Mouse (Mus musculus): ENCODE measurements around the gene Ino80d. TPM values are rescaled to one million over a fixed set of nuclear protein-coding genes. Genes with fewer than 3 reads are reported as not detected.
"Not testable (repeated sequence)": the region's sequence is repeated elsewhere in the genome, so short reads cannot be mapped to it uniquely, and the experiment has no call there.

The Ino80d gene
- polyA plus RNA-seq (2016; fragmentation: Nextera tagmentation; extraction: Ambion mirVana) = 9.1 and 10.5 TPM in 2 replicates

DNA sequence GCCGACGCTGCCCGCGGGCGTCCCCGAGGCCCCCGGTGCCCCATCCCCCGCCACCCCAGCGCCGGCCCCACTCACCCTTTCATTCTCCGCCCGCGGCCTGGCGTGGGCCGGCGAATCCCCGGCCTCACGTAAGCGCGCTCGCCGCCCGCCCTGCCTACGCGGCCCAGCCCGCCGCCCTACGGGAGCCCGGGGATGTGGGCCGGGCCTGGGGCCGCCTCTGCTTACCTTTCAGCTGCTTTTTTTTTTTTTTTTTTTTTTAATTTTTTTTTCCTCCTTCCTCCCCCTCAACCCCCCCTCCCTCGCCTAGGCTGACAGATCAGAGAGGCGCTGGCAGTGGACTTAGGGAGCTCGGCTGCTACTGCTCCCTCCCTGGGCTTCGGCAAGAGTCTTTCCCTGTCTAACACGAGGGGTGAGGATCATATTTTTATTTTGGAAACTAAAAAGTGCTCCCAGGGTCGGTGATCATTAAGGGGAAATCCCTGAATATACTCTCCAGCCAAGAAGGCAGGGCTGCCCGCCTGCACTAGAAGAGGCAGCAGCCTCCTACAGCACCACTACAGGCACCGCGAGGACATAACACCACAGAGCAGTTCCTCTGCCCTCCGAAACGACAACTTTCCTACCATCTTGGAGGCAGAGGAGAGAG, at the start of gene Ino80d:
TSS of gene Ino80d (minus strand) at position 532 of the 646 bp plus-strand sequence.
- peak; percentile 89 for ATAC-seq (ENCODE audit: low FRiP score, low read depth)
- H3K36me3 ChIP-seq = peaks cover 10% of the 10 kb centered on the region
- H3K27me3 ChIP-seq (replicated peaks) = no peaks in the 10 kb centered on the region
- under 1% methylated on average over 41 of the region's 42 CpGs for WGBS
- H3K27ac ChIP-seq = peak within 1 kb of the TSS; percentile 96
- peak within 1 kb of the TSS; percentile 99 for H3K4me3 ChIP-seq
- peak within 1 kb of the TSS; percentile 100 for H3K9ac ChIP-seq
- H3K4me1 ChIP-seq = peaks cover 21% of the 10 kb centered on the region
- peak within 1 kb of the TSS; percentile 68 for H3K4me2 ChIP-seq (replicated peaks)
- no peaks in the 10 kb centered on the region for H3K9me3 ChIP-seq

DNA sequence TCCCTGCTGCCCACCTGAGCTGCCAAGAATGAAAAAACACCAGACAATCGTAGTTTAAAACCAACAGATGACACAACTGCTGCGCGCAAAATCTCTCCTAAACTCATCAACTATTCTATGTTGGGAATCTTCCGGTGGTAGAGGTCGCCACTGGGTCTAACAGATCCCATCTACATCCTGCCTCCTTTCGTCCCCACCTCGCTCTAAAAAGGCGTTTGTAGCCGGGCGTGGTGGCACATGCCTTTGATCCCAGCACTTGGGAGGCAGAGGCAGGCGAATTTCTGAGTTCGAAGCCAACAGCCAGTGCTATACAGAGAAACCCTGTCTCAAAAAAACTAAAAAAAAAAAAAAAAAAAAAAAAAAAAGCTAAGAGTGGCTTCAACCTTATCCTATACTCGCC, 25.8 kb upstream of the Ino80d start:
- ATAC-seq (ENCODE audit: low FRiP score, low read depth) = no peak
- H3K27ac ChIP-seq = no peak overlapping the region
- no peaks in the 10 kb centered on the region for H3K27me3 ChIP-seq (replicated peaks)
- no peak overlapping the region for H3K4me2 ChIP-seq (replicated peaks)
- H3K4me1 ChIP-seq = no peaks in the 10 kb centered on the region
- H3K9ac ChIP-seq = no peak overlapping the region
- H3K9me3 ChIP-seq = no peaks in the 10 kb centered on the region
- peaks cover 47% of the 10 kb centered on the region for H3K36me3 ChIP-seq
- WGBS = 95% methylated on average over 13 of the region's 13 CpGs
- H3K4me3 ChIP-seq = no peak overlapping the region

DNA sequence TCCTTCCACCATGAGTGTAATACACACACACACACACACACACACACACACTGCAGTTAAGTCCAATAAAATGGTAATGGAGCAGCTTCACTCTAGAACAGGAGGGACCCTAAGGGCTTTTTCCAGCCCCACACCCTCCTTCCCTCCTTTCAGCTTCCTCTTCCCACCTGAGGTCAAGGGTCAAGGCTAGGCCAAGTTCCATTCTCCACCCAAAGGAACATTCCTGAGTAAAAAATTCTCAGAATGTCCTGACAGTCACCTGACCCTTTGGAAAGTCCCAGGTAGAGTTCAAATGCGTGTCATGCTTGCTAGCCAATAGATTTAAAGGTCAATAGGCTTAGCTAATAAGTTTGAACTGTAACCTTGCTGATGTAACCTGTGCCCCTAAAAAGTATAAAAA, 24.1 kb upstream of the Ino80d start:
- 94% methylated on average over 1 of the region's 1 CpGs for WGBS
- not testable (repeated sequence) for H3K4me3 ChIP-seq; ATAC-seq (ENCODE audit: low FRiP score, low read depth); H3K9ac ChIP-seq; H3K27me3 ChIP-seq (replicated peaks); H3K9me3 ChIP-seq; H3K4me2 ChIP-seq (replicated peaks); H3K4me1 ChIP-seq; H3K27ac ChIP-seq
- H3K36me3 ChIP-seq = peaks cover 31% of the 10 kb centered on the region

DNA sequence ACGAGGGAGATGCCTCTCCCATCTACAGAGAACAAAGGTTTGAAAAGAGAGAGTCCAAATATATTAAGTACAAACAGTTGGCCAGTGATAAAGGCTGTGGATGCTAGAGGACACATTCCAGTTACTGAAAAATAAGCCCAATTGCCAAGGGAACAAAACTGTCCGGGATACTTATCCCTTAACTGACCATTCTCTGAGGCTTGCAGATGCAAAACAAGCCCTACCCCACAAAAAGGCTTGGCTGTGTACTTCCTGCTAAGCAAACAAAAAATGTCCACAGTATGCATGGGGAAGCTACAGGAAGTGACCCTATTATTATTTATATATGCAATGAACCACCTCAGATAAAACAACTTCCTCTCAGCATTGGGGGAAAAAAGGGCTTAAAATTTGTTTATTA, 23.5 kb upstream of the Ino80d start:
- Histone ChIP-seq H3K4me2 (replicated peaks) (no peak overlapping the region), H3K4me1 (no peaks in the 10 kb centered on the region), H3K27ac (no peak overlapping the region), H3K9me3 (no peaks in the 10 kb centered on the region), H3K4me3 (no peak overlapping the region), H3K27me3 (replicated peaks) (no peaks in the 10 kb centered on the region), H3K9ac (no peak overlapping the region), H3K36me3 (peaks cover 27% of the 10 kb centered on the region)
- no peak for ATAC-seq (ENCODE audit: low FRiP score, low read depth)
- 92% methylated on average over 2 of the region's 2 CpGs for WGBS

DNA sequence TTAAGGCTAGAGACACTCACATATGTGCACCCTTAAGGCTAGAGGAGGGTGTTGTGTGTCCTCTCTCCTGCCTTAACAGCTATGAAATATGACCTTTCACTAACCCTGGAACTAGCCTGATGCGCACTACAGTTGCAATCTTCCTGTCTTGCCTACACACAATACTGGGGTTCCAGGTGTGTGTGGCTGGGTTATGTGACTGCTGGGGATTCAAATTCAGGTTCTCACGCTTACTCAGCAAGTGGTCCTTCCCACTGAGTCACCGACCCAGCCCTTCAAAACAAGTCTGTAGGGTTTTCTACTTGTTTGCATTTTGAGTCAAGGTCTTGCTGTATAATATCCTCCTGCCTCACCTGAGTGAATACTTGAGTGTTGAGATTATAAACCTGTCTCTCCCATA, 20.1 kb upstream of the Ino80d start:
- H3K4me3 ChIP-seq = no peak overlapping the region
- ATAC-seq (ENCODE audit: low FRiP score, low read depth) = no peak

DNA sequence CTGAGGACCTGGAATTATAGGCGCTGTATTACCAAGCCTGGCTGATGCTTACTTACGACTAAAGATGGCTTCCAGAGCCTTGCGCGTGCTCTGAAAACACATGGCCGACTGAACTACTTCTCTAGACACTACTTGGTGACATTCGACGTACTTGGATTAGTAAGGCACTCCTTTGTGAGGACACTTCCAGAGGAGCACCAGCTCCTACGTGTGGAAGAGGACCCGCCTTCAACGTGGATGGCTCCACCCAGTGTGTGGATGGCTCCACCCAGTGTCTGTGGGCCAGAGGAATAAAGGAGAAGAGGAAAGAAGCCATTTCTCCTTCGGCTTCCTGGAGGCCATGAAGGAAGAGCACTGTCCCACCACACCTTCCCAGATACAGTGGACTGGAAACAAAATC, 17.3 kb upstream of the Ino80d start:
- peaks cover 5% of the 10 kb centered on the region; the same call in 1 of the 2 replicates for H3K36me3 ChIP-seq
- no peak overlapping the region for H3K4me2 ChIP-seq (replicated peaks)
- H3K9me3 ChIP-seq = no peaks in the 10 kb centered on the region
- 0 out of 2 replicates have a peak, but pooled peaks cover 3% of the 10 kb centered on the region for H3K4me1 ChIP-seq
- H3K27me3 ChIP-seq (replicated peaks) = no peaks in the 10 kb centered on the region
- 90% methylated on average over 11 of the region's 11 CpGs for WGBS
- ATAC-seq (ENCODE audit: low FRiP score, low read depth) = no peak
- H3K9ac ChIP-seq = no peak overlapping the region
- no peak overlapping the region for H3K27ac ChIP-seq
- no peak overlapping the region for H3K4me3 ChIP-seq

More for the DNA sequence above, 20.1 kb upstream of the Ino80d start:
- peaks cover 10% of the 10 kb centered on the region for H3K36me3 ChIP-seq
- no peak overlapping the region for H3K4me2 ChIP-seq (replicated peaks)
- H3K27ac ChIP-seq = no peak overlapping the region
- no peaks in the 10 kb centered on the region for H3K27me3 ChIP-seq (replicated peaks)
- 0 out of 2 replicates have a peak, but pooled peaks cover 3% of the 10 kb centered on the region for H3K4me1 ChIP-seq
- 81% methylated on average over 3 of the region's 3 CpGs for WGBS
- H3K9ac ChIP-seq = no peak overlapping the region
- no peaks in the 10 kb centered on the region for H3K9me3 ChIP-seq

DNA sequence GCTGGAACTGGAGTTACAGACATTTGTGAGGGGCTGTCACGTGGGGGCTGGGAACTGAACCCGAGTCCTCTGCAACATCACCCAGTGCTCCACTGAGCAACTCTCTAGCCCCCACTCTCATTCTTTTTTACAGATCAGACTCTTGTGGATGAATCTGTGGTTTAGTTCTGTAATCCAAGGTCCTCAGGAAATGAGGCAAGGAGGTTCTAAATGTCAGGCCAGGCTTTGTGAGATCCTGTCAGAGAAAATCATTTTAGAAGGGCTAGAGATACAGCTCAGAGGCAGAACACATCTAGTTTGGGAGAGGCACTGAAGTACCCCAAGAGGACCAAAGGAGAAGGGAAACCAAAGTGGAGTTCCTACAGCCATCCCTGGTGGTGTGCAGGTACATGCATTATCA, 16.4 kb upstream of the Ino80d start:
- no peak overlapping the region for H3K27ac ChIP-seq
- no peak overlapping the region for H3K9ac ChIP-seq
- WGBS = 85% methylated on average over 2 of the region's 2 CpGs
- no peak overlapping the region for H3K4me2 ChIP-seq (replicated peaks)
- H3K4me1 ChIP-seq = 0 out of 2 replicates have a peak, but pooled peaks cover 3% of the 10 kb centered on the region
- H3K4me3 ChIP-seq = no peak overlapping the region
- no peak for ATAC-seq (ENCODE audit: low FRiP score, low read depth)
- no peaks in the 10 kb centered on the region for H3K27me3 ChIP-seq (replicated peaks)
- H3K36me3 ChIP-seq = peaks cover 10% of the 10 kb centered on the region; the same call in 1 of the 2 replicates
- no peaks in the 10 kb centered on the region for H3K9me3 ChIP-seq

DNA sequence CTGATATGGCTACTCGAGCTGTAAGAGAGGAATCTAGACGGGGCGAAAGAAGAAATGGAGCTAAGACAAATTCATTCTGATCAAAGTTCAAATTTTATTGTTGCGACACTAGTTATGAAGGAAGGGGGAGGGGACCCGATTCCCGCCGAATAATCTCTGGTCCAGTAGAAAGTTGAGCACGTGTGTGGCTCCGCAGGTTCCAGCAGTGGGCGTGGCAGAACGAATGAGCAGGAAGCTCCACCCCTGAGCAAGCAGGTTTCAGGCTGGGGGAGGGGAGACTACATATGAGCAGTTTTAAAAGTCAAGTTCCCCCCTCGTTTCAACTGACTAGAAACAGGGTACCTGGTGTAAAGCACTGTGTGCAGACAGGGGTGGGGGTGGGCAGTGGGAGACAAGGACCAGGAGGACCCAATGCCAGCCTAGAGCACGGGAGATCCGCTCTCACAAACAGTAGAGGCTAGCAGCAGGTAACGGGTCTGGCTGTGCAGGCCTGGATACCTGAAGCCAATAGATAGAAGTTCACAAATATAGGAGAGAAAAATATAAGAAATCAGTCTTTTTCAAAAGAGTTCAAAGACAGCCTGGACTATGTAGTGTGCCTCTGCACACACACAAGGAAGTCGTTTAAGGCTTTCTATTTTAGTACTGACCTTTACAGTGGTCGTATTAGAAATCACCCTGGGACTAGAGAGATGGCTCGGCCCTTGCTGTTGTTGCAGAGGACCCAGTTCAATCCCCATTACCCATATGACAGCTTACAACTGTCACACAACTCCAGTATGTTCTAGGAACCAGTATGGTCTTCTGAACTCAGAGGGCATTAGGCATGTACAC, 15.6 kb upstream of the Ino80d start:
- peak; percentile 53; the same call in 1 of the 2 replicates for ATAC-seq (ENCODE audit: low FRiP score, low read depth)
- Histone ChIP-seq H3K4me1 (0 out of 2 replicates have a peak, but pooled peaks cover 3% of the 10 kb centered on the region), H3K27ac (no peak overlapping the region), H3K4me2 (replicated peaks) (peak overlapping the region; percentile 49), H3K36me3 (peaks cover 14% of the 10 kb centered on the region; the same call in 1 of the 2 replicates), H3K4me3 (no peak overlapping the region), H3K9me3 (no peaks in the 10 kb centered on the region), H3K9ac (no peak overlapping the region), H3K27me3 (replicated peaks) (no peaks in the 10 kb centered on the region)
- WGBS = 24% methylated on average over 18 of the region's 18 CpGs

DNA sequence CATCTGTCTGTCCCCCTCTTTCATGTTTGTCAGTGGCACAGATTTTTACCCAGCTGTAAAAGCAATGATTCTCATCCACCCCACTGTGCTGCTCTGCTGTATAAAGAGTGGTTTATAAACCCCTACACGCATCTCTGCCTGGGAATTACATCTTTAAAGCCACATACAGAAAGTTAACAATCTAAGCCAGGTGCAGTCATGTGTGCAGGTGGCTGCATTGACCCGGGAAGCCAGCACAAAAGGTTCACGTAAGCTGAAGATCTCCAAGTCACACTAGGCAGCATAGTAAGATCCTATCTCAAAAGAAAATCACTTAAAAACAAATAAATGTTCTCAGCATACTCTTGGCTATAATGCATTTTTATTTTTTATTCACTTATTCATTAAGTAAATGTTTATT, 14.8 kb upstream of the Ino80d start:
- no peak overlapping the region for H3K27ac ChIP-seq
- H3K9ac ChIP-seq = no peak overlapping the region
- 0 out of 2 replicates have a peak, but pooled peaks cover 3% of the 10 kb centered on the region for H3K4me1 ChIP-seq
- no peak overlapping the region for H3K4me3 ChIP-seq
- ATAC-seq (ENCODE audit: low FRiP score, low read depth) = no peak
- WGBS = 49% methylated on average over 3 of the region's 3 CpGs
- no peaks in the 10 kb centered on the region for H3K9me3 ChIP-seq
- H3K36me3 ChIP-seq = peaks cover 14% of the 10 kb centered on the region; the same call in 1 of the 2 replicates
- peak overlapping the region; percentile 49; the same call in 1 of the 2 replicates for H3K4me2 ChIP-seq (replicated peaks)
- no peaks in the 10 kb centered on the region for H3K27me3 ChIP-seq (replicated peaks)

DNA sequence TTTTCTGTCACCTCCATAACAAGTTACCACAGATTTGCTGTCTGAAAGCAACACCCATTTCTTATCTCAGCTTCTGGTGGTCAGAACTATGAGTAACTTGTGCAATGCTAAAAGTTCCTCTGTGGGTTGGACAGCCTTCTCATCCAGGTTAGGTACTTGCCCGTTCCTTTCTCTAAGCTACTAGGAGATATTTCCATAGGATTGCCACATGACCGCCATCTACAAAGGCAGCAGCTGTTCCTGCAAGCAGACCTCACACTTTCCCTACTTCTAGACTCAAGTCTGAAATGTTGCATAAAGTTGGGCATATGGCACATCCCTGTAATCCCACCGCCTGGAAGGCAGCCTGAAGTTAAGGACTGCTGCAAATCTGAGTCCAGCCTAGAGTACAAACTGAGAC, 11.7 kb upstream of the Ino80d start:
- Histone ChIP-seq H3K4me3 (no peak overlapping the region), H3K9me3 (no peaks in the 10 kb centered on the region), H3K9ac (no peak overlapping the region), H3K27me3 (replicated peaks) (no peaks in the 10 kb centered on the region), H3K27ac (no peak overlapping the region), H3K4me2 (replicated peaks) (no peak overlapping the region), H3K4me1 (0 out of 2 replicates have a peak, but pooled peaks cover 3% of the 10 kb centered on the region), H3K36me3 (peaks cover 30% of the 10 kb centered on the region)
- WGBS = over 99% methylated on average over 3 of the region's 3 CpGs
- no peak for ATAC-seq (ENCODE audit: low FRiP score, low read depth)

DNA sequence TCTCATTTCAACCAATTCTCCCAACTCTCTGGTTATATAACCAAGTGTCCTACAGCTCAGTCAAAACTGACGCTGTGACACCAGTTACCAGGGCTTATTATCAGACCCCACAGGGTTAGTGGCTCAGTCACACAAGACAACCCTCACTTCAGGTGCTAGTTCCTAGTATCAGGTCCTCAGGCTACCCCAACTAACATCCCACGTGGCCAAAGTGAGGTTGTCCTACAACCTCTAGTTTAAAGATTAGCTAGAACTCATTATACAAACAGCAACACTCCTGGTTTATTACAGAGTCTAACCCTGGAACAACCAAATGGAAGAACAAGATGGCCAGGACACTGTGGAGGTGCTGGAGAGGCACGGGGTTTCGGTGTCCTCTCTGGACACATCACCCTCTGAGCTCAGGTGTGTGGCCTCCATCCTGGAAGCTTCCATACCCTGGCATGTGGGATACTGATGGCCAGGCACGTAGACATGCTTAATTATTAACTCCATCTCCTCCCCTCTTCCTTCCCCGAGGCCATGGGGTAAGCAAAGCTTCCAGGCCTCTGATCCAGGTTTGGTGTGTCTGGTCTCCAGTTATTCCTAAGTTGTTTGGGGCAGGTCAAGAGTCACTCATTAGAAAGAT, 9.5 kb upstream of the Ino80d start:
- ATAC-seq (ENCODE audit: low FRiP score, low read depth) = no peak
- Histone ChIP-seq H3K4me3 (no peak overlapping the region), H3K4me2 (replicated peaks) (no peak overlapping the region), H3K9ac (no peak overlapping the region), H3K9me3 (0 out of 2 replicates have a peak, but pooled peaks cover 3% of the 10 kb centered on the region), H3K27ac (no peak overlapping the region), H3K36me3 (peaks cover 49% of the 10 kb centered on the region), H3K27me3 (replicated peaks) (no peaks in the 10 kb centered on the region), H3K4me1 (no peaks in the 10 kb centered on the region)
- 75% methylated on average over 6 of the region's 6 CpGs for WGBS

DNA sequence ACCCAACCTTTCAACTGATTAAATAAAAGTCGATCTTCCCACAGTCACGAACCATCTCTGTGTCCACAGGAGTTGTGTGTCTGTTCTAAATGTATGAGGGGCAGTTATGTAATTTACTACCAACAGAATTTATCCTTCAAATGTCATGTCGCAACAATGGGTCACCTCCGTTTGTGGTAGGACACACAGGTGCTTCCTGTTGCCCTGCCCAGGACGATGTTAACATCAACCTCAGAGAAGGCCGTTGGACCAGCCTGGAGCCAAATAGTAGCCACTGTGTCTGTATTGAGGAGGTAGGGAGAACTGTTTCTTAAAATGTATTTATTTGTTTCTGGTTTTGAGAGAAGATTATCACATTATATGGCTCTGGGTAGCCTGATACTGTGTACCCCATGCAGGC, 7.5 kb upstream of the Ino80d start:
- Histone ChIP-seq H3K4me1 (no peaks in the 10 kb centered on the region), H3K27ac (no peak overlapping the region), H3K36me3 (peaks cover 52% of the 10 kb centered on the region), H3K9me3 (0 out of 2 replicates have a peak, but pooled peaks cover 3% of the 10 kb centered on the region), H3K4me2 (replicated peaks) (no peak overlapping the region), H3K27me3 (replicated peaks) (no peaks in the 10 kb centered on the region), H3K9ac (no peak overlapping the region), H3K4me3 (no peak overlapping the region)
- ATAC-seq (ENCODE audit: low FRiP score, low read depth) = no peak
- 97% methylated on average over 6 of the region's 6 CpGs for WGBS
